Mouse (Mus musculus) lung, adult 2 months (tissue): Measurements from ENCODE around the gene Ptpdc1. TPM values are rescaled to one million over a fixed set of nuclear protein-coding genes. Genes with fewer than 3 reads are reported as not detected.

Experiments used
- DNase-seq: peaks from one replicate; pipeline ENCODE4 v3.0.0; 2022
- H3K4me1 ChIP-seq: fragments of 200-500 bp; 2 replicates; pipeline ENCODE4 v1.6.1; 2011; ENCODE audit warnings: low read length; ENCODE audit not compliant: control insufficient read depth, insufficient read depth
- H3K4me3 ChIP-seq: fragments of 200-500 bp; replicated peaks from 2 replicates; pipeline ENCODE3; 2011; ENCODE audit warnings: low read depth, mild to moderate bottlenecking, control low read depth, low read length; ENCODE audit errors: extremely low read depth
- CTCF ChIP-seq: fragments of 200-500 bp; IDR thresholded peaks from 2 replicates; pipeline ENCODE4 v1.5.1; 2011; ENCODE audit warnings: mild to moderate bottlenecking, low read length, control low read depth; ENCODE audit not compliant: insufficient read depth
- POLR2A ChIP-seq: fragments of 200-500 bp; IDR thresholded peaks from 2 replicates; pipeline ENCODE4 v1.6.1; 2011; ENCODE audit warnings: low read depth, mild to moderate bottlenecking, control low read depth, low read length, borderline replicate concordance; ENCODE audit errors: extremely low read depth
- WGBS: fragments of 180-500 bp; shearing (Covaris S2); methylation state at CpG from one replicate; pipeline ENCODE4 v1.1.7; 2018; 5-methylcytosine and 5-hydroxymethylcytosine counted together
- polyA plus RNA-seq: library from polyadenylated mRNA; depleted of rRNA; stranded (reverse); fragments of >200 nt; gene quantifications from 2 replicates; pipeline ENCODE4 v1.2.3, GENCODE M21; 2012

Ptpdc1 gene
- polyA plus RNA-seq, 1 experiment: 3.8 TPM

GRCm38 (mm10) chr13:48561481-48561880, 64.0 kb downstream of the Ptpdc1 start:
- Histone ChIP-seq H3K4me3 (no peak overlapping the region), H3K4me1 (0 out of 2 replicates have a peak, but pooled peaks cover 3% of the 10 kb centered on the region)
- 93% methylated on average over 2 of the region's 2 CpGs for WGBS
- TF ChIP-seq CTCF: no peak
- TF ChIP-seq POLR2A: no peak
- DNase-seq: no peak

- 54% methylated on average over 1 of the region's 1 CpGs for WGBS
- DNase-seq: no peak
- TF ChIP-seq CTCF (no peak), POLR2A (no peak)
- Histone ChIP-seq H3K4me1 (peaks cover 15% of the 10 kb centered on the region), H3K4me3 (no peak overlapping the region)
These were observed 69.5 kb downstream of the Ptpdc1 start for GRCm38 (mm10) chr13:48555976-48556375.

GRCm38 (mm10) chr13:48554552-48554951, 70.9 kb downstream of the Ptpdc1 start:
- no peak for TF ChIP-seq CTCF
- TF ChIP-seq POLR2A: no peak

GRCm38 (mm10) chr13:48553511-48553910, 72.0 kb downstream of the Ptpdc1 start:
- DNase-seq: no peak
- 54% methylated on average over 5 of the region's 5 CpGs for whole genome bisulfite sequencing
- TF ChIP-seq POLR2A (no peak), CTCF (no peak)
- H3K4me3 ChIP-seq: no peak overlapping the region
- H3K4me1 ChIP-seq: peaks cover 15% of the 10 kb centered on the region

More at GRCm38 (mm10) chr13:48554552-48554951, 70.9 kb downstream of the Ptpdc1 start:
- 86% methylated on average over 1 of the region's 1 CpGs for WGBS
- no peak overlapping the region for H3K4me3 ChIP-seq
- H3K4me1 ChIP-seq: peaks cover 15% of the 10 kb centered on the region
- DNase-seq: no peak

- peak; percentile 88 for DNase-seq
- H3K4me1 ChIP-seq: peaks cover 15% of the 10 kb centered on the region
- peak overlapping the region; percentile 67 for H3K4me3 ChIP-seq
- peak; percentile 72; the same call in 1 of the 2 replicates for TF ChIP-seq POLR2A
- TF ChIP-seq CTCF: no peak
- 6% methylated on average over 21 of the region's 21 CpGs for WGBS
These were observed 73.0 kb downstream of the Ptpdc1 start for GRCm38 (mm10) chr13:48552181-48553090.

GRCm38 (mm10) chr13:48548296-48548695, 77.2 kb downstream of the Ptpdc1 start:
- no peak overlapping the region for H3K4me3 ChIP-seq
- no peak for DNase-seq
- 79% methylated on average over 5 of the region's 5 CpGs for WGBS
- peaks cover 18% of the 10 kb centered on the region for H3K4me1 ChIP-seq
- TF ChIP-seq POLR2A: no peak
- TF ChIP-seq CTCF: no peak

GRCm38 (mm10) chr13:48547623-48548022, 77.8 kb downstream of the Ptpdc1 start:
- DNase-seq: no peak
- Histone ChIP-seq H3K4me1 (peaks cover 11% of the 10 kb centered on the region), H3K4me3 (no peak overlapping the region)
- TF ChIP-seq POLR2A (no peak), CTCF (no peak)
- WGBS: 96% methylated on average over 6 of the region's 6 CpGs

- peaks cover 5% of the 10 kb centered on the region for H3K4me1 ChIP-seq
- peak; percentile 100 for DNase-seq
- peak overlapping the region; percentile 94 for H3K4me3 ChIP-seq
- peak; percentile 77; the same call in 1 of the 2 replicates for TF ChIP-seq POLR2A
- no peak for TF ChIP-seq CTCF
- under 1% methylated on average over 68 of the region's 72 CpGs for WGBS
These were observed 79.0 kb downstream of the Ptpdc1 start for GRCm38 (mm10) chr13:48546330-48546917.

GRCm38 (mm10) chr13:48545476-48546281, 79.8 kb downstream of the Ptpdc1 start:
- peak; percentile 92 for DNase-seq
- TF ChIP-seq CTCF (no peak), POLR2A (peak; percentile 58; the same call in 1 of the 2 replicates)
- H3K4me3 ChIP-seq: peak overlapping the region; percentile 99
- H3K4me1 ChIP-seq: peaks cover 11% of the 10 kb centered on the region
- under 1% methylated on average over 58 of the region's 72 CpGs for WGBS
